Mouse (Mus musculus) lung, postnatal 0 days (tissue): ENCODE measurements around the gene Zfp729a. TPM values are rescaled to one million over a fixed set of nuclear protein-coding genes. Genes with fewer than 3 reads are reported as not detected.
"Not testable (repeated sequence)": the region's sequence is repeated elsewhere in the genome, so short reads cannot be mapped to it uniquely, and the experiment has no call there.

Experiments
- ATAC-seq: fragments of 200-750 bp; cut with Nextera tagmentation; 2 replicates; pipeline ENCODE4 v1.8.0; 2017; ENCODE audit warnings: moderate library complexity
- DNase-seq: peaks from one replicate; pipeline ENCODE4 v3.0.0-alpha.2; 2016; ENCODE audit warnings: low spot score
- H3K27ac ChIP-seq: fragments of 300-500 bp; sonication (generic); 2 replicates; pipeline ENCODE4 v1.5.1; 2014; ENCODE audit warnings: antibody characterized with exemption, mild to moderate bottlenecking, low read length, mixed read lengths
- H3K27me3 ChIP-seq: fragments of 300-500 bp; sonication (generic); replicated peaks from 2 replicates; pipeline ENCODE4 v1.6.1; 2014; ENCODE audit warnings: low read length, mixed read lengths; ENCODE audit not compliant: insufficient read depth
- H3K36me3 ChIP-seq: fragments of 300-500 bp; sonication (generic); 2 replicates; pipeline ENCODE4 v1.6.1; 2014; ENCODE audit warnings: low read length, mixed read lengths; ENCODE audit not compliant: insufficient read depth
- H3K4me1 ChIP-seq: fragments of 300-500 bp; sonication (generic); 2 replicates; pipeline ENCODE4 v1.6.1; 2014; ENCODE audit warnings: antibody characterized with exemption, low read depth, low read length, mixed read lengths; ENCODE audit not compliant: insufficient read depth
- H3K4me2 ChIP-seq: fragments of 300-500 bp; sonication (generic); replicated peaks from 2 replicates; pipeline ENCODE4 v1.6.1; 2014; ENCODE audit warnings: low read depth, mild to moderate bottlenecking, low read length, moderate library complexity, mixed read lengths
- H3K4me3 ChIP-seq: fragments of 300-500 bp; sonication (generic); 2 replicates; pipeline ENCODE4 v1.5.1; 2014; ENCODE audit warnings: low read depth, low read length
- H3K9ac ChIP-seq: fragments of 300-500 bp; sonication (generic); replicated peaks from 2 replicates; pipeline ENCODE4 v1.6.1; 2014; ENCODE audit warnings: low read depth, mild to moderate bottlenecking
- H3K9me3 ChIP-seq: fragments of 300-500 bp; sonication (generic); 2 replicates; pipeline ENCODE4 v1.6.1; 2016; ENCODE audit warnings: low read length, mixed read lengths
- CTCF ChIP-seq: IDR thresholded peaks from 2 replicates; pipeline ENCODE4 v1.5.1; 2016; ENCODE audit warnings: antibody characterized with exemption, mild to moderate bottlenecking
- EP300 ChIP-seq: IDR thresholded peaks from 2 replicates; pipeline ENCODE4 v1.6.1; 2016; ENCODE audit warnings: antibody characterized with exemption, mild to moderate bottlenecking, control low read depth
- WGBS: fragments of 180-500 bp; shearing (Covaris S2); extraction: QIAGEN DNeasy Blood & Tissue Kit; methylation state at CpG from one replicate; pipeline ENCODE4 v1.1.7; 2014; 5-methylcytosine and 5-hydroxymethylcytosine counted together
- polyA plus RNA-seq: library from polyadenylated mRNA; unstranded; fragments of >200 nt; fragmentation: Nextera tagmentation; extraction: Ambion mirVana; gene quantifications from 2 replicates; pipeline ENCODE4 v1.2.1, GENCODE M21; 2015

Gene Zfp729a
- 1.9 and 2.4 TPM in 2 replicates for polyA plus RNA-seq

DNA sequence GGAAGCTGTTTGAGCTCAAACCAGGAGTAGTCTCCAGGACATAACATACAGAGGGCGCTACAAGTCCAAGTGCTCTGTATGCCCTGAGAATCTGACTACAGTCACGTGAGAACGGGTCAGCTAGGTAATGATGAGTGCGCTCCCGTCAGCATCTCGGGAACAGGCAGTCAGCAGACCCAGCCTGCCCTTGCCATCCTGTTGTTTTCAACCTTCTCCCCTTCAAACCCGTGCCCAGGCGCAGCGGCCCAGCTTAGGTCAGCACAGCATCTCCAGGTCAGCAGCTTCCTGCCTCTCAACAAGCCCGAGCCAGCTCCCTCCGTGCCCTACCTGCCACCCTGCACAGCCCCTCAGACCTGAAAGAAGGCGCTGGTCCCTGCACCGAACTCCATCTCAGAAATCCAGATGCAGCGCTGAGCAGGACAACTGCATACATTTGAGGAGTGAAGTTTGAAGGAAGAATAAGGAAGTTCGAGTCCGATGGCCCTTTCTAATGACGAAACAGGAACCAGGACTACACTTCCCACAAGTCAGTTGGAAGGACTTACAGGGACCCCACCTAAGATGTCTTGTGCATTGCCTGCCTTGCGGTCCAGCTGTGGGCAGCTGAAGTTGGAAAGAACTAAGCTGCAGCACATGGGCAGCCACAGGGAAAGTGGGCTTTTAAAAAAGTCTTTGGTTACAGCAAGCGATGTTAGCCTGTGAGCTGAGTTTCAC is at the start of gene Zfp729a, which contains the start of gene Gm49345:
TSS of gene Zfp729a (minus strand) at position 498 of the 714 bp plus-strand sequence.
TSS of gene Gm49345 (minus strand) at position 476 of the 714 bp plus-strand sequence.
- H3K27ac ChIP-seq: peak within 1 kb of the TSS; percentile 75
- peak within 1 kb of the TSS; percentile 89 for H3K4me3 ChIP-seq
- H3K9me3 ChIP-seq: no peaks in the 10 kb centered on the region
- peak within 1 kb of the TSS; percentile 52 for H3K4me2 ChIP-seq
- DNase-seq (peak; percentile 98), ATAC-seq (peak; percentile 100)
- peak within 1 kb of the TSS; percentile 66 for H3K9ac ChIP-seq
- TF ChIP-seq CTCF (peak; percentile 80), EP300 (peak; percentile 52)
- H3K27me3 ChIP-seq: no peaks in the 10 kb centered on the region
- H3K36me3 ChIP-seq: no peaks in the 10 kb centered on the region
- under 1% methylated on average over 19 of the region's 19 CpGs for WGBS
- H3K4me1 ChIP-seq: no peaks in the 10 kb centered on the region

DNA sequence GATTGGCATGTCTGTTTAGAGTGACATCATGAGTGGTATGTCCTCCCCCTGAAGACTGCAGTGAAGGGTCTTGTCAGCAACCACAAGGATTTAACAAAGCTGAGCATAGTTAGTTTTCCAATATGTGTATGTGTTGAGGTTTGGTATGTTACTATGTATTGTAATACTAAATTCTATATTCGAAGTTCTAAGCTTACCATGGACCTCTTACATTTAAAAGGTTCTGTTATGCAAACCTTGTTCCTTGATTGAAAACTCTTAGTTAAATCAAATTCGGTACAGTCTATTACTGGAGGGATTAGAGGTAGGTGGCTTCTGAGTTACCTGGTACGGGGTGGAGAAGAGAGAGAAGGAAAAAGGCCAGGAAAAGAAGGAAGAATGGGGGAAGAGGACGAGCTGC is 49.4 kb upstream of the Zfp729a start, which contains the start of gene Zfp738:
TSS of gene Zfp738 (minus strand) at position 101 of the 400 bp plus-strand sequence.
- no peaks in the 10 kb centered on the region for H3K27me3 ChIP-seq
- TF ChIP-seq CTCF: no peak
- TF ChIP-seq EP300: no peak
- no peaks in the 10 kb centered on the region for H3K36me3 ChIP-seq
- H3K27ac ChIP-seq: no peak within 1 kb of the TSS
- DNase-seq: no peak
- no peak within 1 kb of the TSS for H3K4me2 ChIP-seq
- no peak for ATAC-seq
- WGBS: 72% methylated on average over 4 of the region's 4 CpGs
- no peaks in the 10 kb centered on the region for H3K9me3 ChIP-seq
- H3K9ac ChIP-seq: no peak within 1 kb of the TSS
- H3K4me1 ChIP-seq: no peaks in the 10 kb centered on the region
- H3K4me3 ChIP-seq: no peak within 1 kb of the TSS

DNA sequence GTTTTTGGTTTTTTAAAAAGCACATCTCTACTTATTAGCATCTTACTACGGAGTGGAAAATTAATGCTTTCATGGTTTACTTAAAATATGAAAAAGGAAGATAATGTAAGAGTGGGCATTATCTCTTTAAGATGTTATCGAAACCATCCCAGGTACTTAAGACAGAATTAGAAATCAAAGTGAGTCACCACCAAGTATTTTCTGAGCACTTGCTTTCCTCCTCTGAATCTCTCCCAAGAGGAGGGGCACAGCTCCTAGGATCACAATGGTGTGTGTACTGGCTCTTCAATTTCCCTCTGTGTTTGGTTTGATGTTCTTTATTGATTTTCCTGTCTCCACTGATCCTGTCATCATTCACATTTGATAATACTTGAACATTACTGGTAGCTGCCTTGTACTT is 46.2 kb upstream of the Zfp729a start:
- H3K9me3 ChIP-seq, H3K36me3 ChIP-seq, H3K27me3 ChIP-seq, H3K27ac ChIP-seq, H3K4me1 ChIP-seq: not testable (repeated sequence)
- peak overlapping the region; percentile 68; the same call in 1 of the 2 replicates for H3K4me3 ChIP-seq
- DNase-seq (peak; percentile 32), ATAC-seq (peak; percentile 66)
- peak overlapping the region; percentile 73; the same call in 1 of the 2 replicates for H3K9ac ChIP-seq
- 53% methylated on average over 2 of the region's 2 CpGs for WGBS
- H3K4me2 ChIP-seq: peak overlapping the region; percentile 73

DNA sequence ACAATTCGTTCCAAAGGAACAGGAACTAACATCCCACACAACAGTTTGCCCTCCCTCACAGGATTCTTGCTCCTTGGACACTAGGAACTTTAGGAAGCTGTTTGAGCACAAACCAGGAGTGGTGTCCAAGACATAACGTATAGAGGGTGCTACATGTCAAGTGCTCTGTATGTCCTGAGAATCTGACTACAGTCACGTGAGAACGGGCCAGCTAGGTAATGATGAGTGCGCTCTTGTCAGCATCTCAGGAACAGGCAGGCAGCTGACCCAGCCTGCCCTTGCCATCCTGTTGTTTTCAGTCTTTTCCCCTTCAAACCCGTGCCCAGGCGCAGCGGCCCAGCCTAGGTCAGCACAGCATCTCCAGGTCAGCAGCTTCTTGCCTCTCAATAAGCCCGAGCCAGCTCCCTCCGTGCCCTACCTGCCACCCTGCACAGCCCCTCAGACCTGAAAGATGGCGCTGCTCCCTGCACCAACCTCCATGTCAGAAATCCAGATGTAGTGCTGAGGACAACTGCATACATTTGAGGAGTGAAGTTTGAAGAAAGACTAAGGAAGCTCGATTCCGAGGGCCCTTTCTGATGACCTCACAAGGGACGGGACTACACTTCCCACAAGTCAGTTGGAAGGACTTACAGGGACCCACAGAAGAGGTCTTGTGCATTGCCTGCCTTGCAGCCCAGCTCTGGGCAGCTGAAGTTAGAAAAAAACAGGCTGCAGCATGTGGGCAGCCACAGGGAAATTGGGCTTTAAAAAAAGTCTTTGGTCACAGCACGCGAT is 45.6 kb upstream of the Zfp729a start:
- TF ChIP-seq CTCF: peak; percentile 19; the same call in 1 of the 2 replicates
- TF ChIP-seq EP300: peak; percentile 56
- ATAC-seq (peak; percentile 100), DNase-seq (peak; percentile 96)
- H3K36me3 ChIP-seq, H3K4me1 ChIP-seq, H3K9me3 ChIP-seq, H3K27me3 ChIP-seq, H3K27ac ChIP-seq: not testable (repeated sequence)
- WGBS: 11% methylated on average over 16 of the region's 16 CpGs
- H3K4me2 ChIP-seq: peak overlapping the region; percentile 73
- peak overlapping the region; percentile 68 for H3K4me3 ChIP-seq
- H3K9ac ChIP-seq: peak overlapping the region; percentile 73

DNA sequence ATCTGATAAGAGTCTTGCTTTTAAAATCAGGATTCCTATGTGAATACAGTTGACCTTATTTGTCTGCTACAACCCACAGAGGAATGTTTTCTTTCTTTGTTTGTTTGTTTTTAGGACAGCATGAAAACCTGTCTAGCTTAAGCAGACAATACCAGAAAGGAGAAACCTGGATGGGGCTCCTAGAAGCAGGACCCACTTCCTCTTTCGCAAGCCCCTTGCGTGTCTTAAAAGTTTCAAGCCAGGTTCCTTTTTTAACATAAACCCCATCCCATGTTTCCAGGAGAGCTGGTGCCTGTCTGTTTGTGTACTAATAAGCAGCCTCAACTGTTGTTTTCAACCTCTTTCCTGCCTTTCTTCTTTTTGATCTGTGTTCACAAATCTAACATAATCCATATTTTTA is 37.3 kb upstream of the Zfp729a start:
- no peak for DNase-seq
- TF ChIP-seq EP300 (no peak), CTCF (no peak)
- Histone ChIP-seq H3K4me3 (no peak overlapping the region), H3K36me3 (no peaks in the 10 kb centered on the region; the same call in 1 of the 2 replicates), H3K4me2 (no peak overlapping the region), H3K9ac (no peak overlapping the region), H3K27me3 (no peaks in the 10 kb centered on the region), H3K27ac (no peak overlapping the region), H3K4me1 (no peaks in the 10 kb centered on the region), H3K9me3 (no peaks in the 10 kb centered on the region)
- WGBS: 84% methylated on average over 2 of the region's 2 CpGs
- ATAC-seq: no peak

DNA sequence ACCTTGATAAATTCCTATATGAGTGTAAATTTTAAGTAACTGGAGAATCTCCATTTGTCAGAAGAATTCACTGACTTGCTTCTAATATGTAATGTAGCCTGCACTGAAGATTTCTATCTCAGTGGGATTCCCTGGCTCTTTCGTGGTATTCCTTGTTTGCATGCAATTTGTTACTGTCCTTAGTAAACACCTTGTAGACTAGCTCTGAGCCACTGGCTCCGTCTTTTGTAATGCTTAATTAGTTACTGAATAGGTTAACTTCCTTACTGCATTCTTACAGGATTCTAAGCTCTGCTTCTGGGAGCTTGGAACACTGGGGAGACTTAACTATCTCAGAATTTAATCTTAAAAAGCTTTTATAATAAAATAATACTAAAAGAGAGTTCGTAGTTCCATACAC is 14.9 kb upstream of the Zfp729a start:
- no peak overlapping the region for H3K4me3 ChIP-seq
- H3K9me3 ChIP-seq: no peaks in the 10 kb centered on the region
- TF ChIP-seq CTCF (no peak), EP300 (no peak)
- no peaks in the 10 kb centered on the region for H3K4me1 ChIP-seq
- H3K36me3 ChIP-seq: no peaks in the 10 kb centered on the region
- H3K4me2 ChIP-seq: no peak overlapping the region
- no peaks in the 10 kb centered on the region for H3K27me3 ChIP-seq
- no peak for ATAC-seq
- no peak for DNase-seq
- WGBS: 48% methylated on average over 3 of the region's 3 CpGs
- H3K9ac ChIP-seq: no peak overlapping the region
- no peak overlapping the region for H3K27ac ChIP-seq
